Mouse (Mus musculus) cerebellum, adult 2 months (tissue): Measurements from ENCODE around the gene Olfr1301. TPM values are rescaled to one million over a fixed set of nuclear protein-coding genes. Genes with fewer than 3 reads are reported as not detected.

Source experiments
- DNase-seq, 2 experiments: peaks; one replicate each; pipeline ENCODE4 v3.0.0; 2021
- H3K27ac ChIP-seq: fragments of 200-500 bp; 2 replicates; pipeline ENCODE4 v1.5.1; 2012; ENCODE audit warnings: low read length, control low read depth, inconsistent platforms; ENCODE audit not compliant: insufficient read depth
- H3K27me3 ChIP-seq: fragments of 200-500 bp; 2 replicates; pipeline ENCODE4 v1.6.1; 2012; ENCODE audit warnings: inconsistent platforms, mild to moderate bottlenecking, low read length, moderate library complexity; ENCODE audit not compliant: control insufficient read depth, insufficient read depth
- H3K4me1 ChIP-seq: fragments of 200-500 bp; 2 replicates; pipeline ENCODE4 v1.6.1; 2011; ENCODE audit warnings: low read length; ENCODE audit not compliant: control insufficient read depth, insufficient read depth
- H3K4me3 ChIP-seq: fragments of 200-500 bp; replicated peaks from 2 replicates; pipeline ENCODE3; 2011; ENCODE audit warnings: mild to moderate bottlenecking, low read depth, low read length, control low read depth; ENCODE audit not compliant: insufficient read depth
- CTCF ChIP-seq: fragments of 200-500 bp; IDR thresholded peaks from 2 replicates; pipeline ENCODE4 v1.5.1; 2011; ENCODE audit warnings: low read depth, mild to moderate bottlenecking, control low read depth, low read length, moderate library complexity, borderline replicate concordance; ENCODE audit not compliant: insufficient read depth
- POLR2A ChIP-seq: fragments of 200-500 bp; IDR thresholded peaks from 2 replicates; pipeline ENCODE4 v1.6.1; 2011; ENCODE audit warnings: low read length, control low read depth, borderline replicate concordance; ENCODE audit not compliant: insufficient read depth
- whole genome bisulfite sequencing: fragments of 180-500 bp; shearing (Covaris S2); methylation state at CpG from one replicate; pipeline ENCODE4 v1.1.7; 2018; 5-methylcytosine and 5-hydroxymethylcytosine counted together
- polyA plus RNA-seq: library from polyadenylated mRNA; depleted of rRNA; stranded (reverse); fragments of >200 nt; gene quantifications from 2 replicates; pipeline ENCODE4 v1.2.3, GENCODE M21; 2012; rRNA removed

Gene Olfr1301
- polyA plus RNA-seq, result not detected in 2 replicates

DNA sequence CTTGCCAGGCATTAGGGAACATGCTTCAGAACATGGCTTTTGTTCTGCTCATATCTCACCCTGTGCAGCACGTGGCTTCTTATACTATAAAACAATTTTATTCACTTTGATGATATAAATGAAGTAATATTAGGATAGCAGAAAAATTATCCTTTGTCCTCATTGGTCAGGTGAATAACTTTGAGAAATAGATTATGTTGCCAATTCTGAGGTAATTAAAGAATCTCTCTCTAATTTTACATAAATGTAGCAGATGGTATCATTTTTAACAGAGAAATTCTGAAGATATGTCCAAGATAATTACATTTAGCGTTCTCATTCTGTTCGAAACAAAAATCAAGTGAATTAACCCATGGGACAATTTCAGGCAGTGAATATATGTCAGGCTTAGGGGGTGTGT lies at the start of gene Olfr1301:
Gene Olfr1301 (plus strand): TSS at position 301 of the 400 bp plus-strand sequence.
- Histone ChIP-seq H3K27me3 (no peaks in the 10 kb centered on the region), H3K4me3 (no peak within 1 kb of the TSS), H3K4me1 (no peaks in the 10 kb centered on the region), H3K27ac (no peak within 1 kb of the TSS)
- 71% methylated on average over 3 of the region's 3 CpGs for WGBS
- TF ChIP-seq POLR2A (no peak), CTCF (no peak)
- DNase-seq, result no peak

GRCm38 (mm10) chr2:111726739-111727138 lies 24.1 kb upstream of the Olfr1301 start:
- Histone ChIP-seq H3K27me3 (no peaks in the 10 kb centered on the region), H3K4me3 (no peak overlapping the region), H3K4me1 (no peaks in the 10 kb centered on the region), H3K27ac (no peak overlapping the region)
- TF ChIP-seq CTCF, result no peak
- TF ChIP-seq POLR2A, result no peak
- DNase-seq, result no peak

DNA sequence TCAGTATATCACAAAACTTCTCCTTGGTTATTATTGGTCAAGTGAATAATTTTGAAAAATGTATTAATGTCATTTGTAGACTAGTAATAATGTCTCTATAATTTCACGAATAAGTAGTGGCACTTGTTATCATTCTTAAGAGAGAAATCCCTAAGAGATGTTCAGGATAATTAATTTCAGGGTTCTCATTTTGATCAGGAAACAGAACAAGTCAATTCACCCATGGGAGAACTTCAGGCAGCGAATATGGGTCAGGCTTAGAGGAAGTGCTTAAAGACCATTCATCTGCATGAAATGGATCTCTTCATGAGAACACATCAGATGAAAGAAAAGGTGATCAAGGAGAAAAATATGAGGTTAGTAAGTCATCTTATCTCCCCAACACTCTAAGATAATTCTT lies 26.3 kb downstream of the Olfr1301 start, which contains the start of gene Olfr1302:
Gene Olfr1302 (plus strand): TSS at position 301 of the 400 bp plus-strand sequence.
- DNase-seq, result no peak
- 74% methylated on average over 2 of the region's 2 CpGs for WGBS
- no peaks in the 10 kb centered on the region for H3K27me3 ChIP-seq
- H3K4me3 ChIP-seq, result no peak within 1 kb of the TSS
- H3K4me1 ChIP-seq, result no peaks in the 10 kb centered on the region
- no peak within 1 kb of the TSS for H3K27ac ChIP-seq
- no peak for TF ChIP-seq POLR2A
- TF ChIP-seq CTCF, result no peak

Other genes starting within 250 kb of the Olfr1301 start
- not detected in 2 replicates for gene Olfr1293-ps, start 225.8 kb upstream of the Olfr1301 start, polyA plus RNA-seq
- not detected in 2 replicates for gene Olfr1294, start 210.7 kb upstream of the Olfr1301 start, polyA plus RNA-seq
- not detected in 2 replicates for gene Olfr1295, start 181.3 kb upstream of the Olfr1301 start, polyA plus RNA-seq
- not detected in 2 replicates for gene Olfr1297, start 124.5 kb upstream of the Olfr1301 start, polyA plus RNA-seq
- gene Olfr1298, start 101.8 kb upstream of the Olfr1301 start, polyA plus RNA-seq, result not detected in 2 replicates
- not detected in 2 replicates for gene Olfr1299, start 89.6 kb upstream of the Olfr1301 start, polyA plus RNA-seq
- not detected in 2 replicates for gene Olfr1302, start 26.4 kb downstream of the Olfr1301 start, polyA plus RNA-seq
- gene Olfr1303, start 69.3 kb downstream of the Olfr1301 start, polyA plus RNA-seq, result not detected in 2 replicates
- not detected in 2 replicates for gene Olfr1305, start 126.1 kb downstream of the Olfr1301 start, polyA plus RNA-seq
- not detected in 2 replicates for gene Olfr1306, start 165.3 kb downstream of the Olfr1301 start, polyA plus RNA-seq
- gene Olfr1307, start 198.4 kb downstream of the Olfr1301 start, polyA plus RNA-seq, result not detected in 2 replicates
- gene Olfr1308, start 213.9 kb downstream of the Olfr1301 start, polyA plus RNA-seq, result not detected in 2 replicates
- not detected in 2 replicates for gene Olfr1309, start 239.3 kb downstream of the Olfr1301 start, polyA plus RNA-seq